Mouse (Mus musculus) G1E (cell line): Measurements from ENCODE around the gene Bcl2l1.

Experiments
- CTCF ChIP-seq: IDR thresholded peaks from 2 replicates; pipeline ENCODE4 v1.5.1; 2012; ENCODE audit warnings: low read depth, low read length, inconsistent platforms, mixed read lengths
- GATA1 ChIP-seq: IDR thresholded peaks from 2 replicates; pipeline ENCODE4 v1.6.1; 2012; ENCODE audit warnings: borderline replicate concordance, low read length, inconsistent platforms, mixed read lengths
- POLR2AphosphoS5 ChIP-seq: IDR thresholded peaks from 2 replicates; pipeline ENCODE4 v1.6.1; 2012; ENCODE audit warnings: low read depth, low read length, inconsistent platforms; ENCODE audit not compliant: insufficient replicate concordance
- TAL1 ChIP-seq: conservative IDR thresholded peaks from 2 replicates; pipeline ENCODE4 v1.6.1; 2012; ENCODE audit warnings: low read depth, low read length, inconsistent platforms, mixed read lengths

GRCm38 (mm10) chr2:152828011-152828370 lies 3.5 kb downstream of the Bcl2l1 start:
- TF ChIP-seq CTCF (no peak), TAL1 (no peak), POLR2AphosphoS5 (no peak), GATA1 (no peak)
